Mouse (Mus musculus): ENCODE measurements around the gene Vps11.
"Not testable (repeated sequence)": the region's sequence is repeated elsewhere in the genome, so short reads cannot be mapped to it uniquely, and the experiment has no call there.

Gene Vps11

DNA sequence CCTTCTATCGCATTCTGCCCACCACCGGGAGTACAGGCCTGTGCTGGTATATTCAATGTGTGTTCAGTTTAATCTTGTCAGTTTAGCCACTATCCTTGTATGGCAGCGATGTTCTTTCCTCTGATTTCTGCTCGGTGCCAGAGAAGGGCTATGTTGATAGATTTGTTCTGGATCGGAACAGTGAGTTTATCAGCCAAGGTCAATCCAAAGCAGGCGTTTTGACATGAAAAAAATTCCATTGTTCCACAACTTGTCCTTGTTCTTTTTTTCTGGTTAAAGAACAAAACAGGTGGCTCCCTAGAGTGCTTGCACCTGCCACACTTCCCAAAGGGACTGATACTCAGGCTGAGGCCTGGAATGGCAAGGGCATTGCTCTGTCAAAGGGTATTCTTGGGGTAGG lies 14.7 kb upstream of the Vps11 start:
- no peak for DNase-seq (ENCODE audit: low spot score in 2 of 2)

DNA sequence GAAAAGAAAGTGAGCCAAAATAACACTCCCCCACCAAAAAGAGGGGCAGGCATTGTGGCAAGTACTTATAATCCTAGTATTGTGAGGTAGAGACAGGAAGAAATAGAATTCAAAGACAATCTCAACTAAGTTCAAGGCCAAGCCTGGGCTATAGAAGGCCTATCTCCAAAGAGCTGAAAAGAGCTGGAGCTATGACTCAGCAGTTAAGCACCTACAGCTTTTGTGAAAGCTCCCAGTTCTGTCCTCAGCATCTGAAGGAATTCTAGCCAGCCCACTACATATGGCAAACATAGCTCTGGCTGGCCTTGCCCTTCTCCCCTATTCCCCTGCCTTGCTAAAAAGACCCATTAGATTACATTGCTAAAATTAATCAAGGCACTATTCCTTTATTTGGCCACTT lies 11.9 kb upstream of the Vps11 start:
- DNase-seq (ENCODE audit: low spot score in 2 of 2): no peak

DNA sequence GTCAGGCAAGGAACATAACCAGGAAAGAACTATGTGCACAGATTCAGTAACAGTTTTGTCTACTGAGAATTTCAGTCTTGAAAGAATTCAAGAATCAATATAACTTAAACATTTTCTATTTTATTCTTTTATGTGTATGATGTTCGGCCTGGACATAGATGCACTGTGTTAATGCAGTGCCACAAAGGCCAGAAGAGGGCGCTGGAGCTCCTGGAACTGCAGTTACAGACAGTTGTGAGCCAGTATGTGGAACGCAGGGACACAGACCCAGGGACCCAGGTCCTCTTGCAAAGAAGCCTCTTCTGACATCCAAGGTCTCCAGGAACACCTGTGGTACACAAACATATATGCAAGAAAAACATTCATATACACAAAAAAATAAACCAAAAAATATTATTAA lies 3.0 kb upstream of the Vps11 start:
- no peak for DNase-seq (ENCODE audit: low spot score in 2 of 2)

DNA sequence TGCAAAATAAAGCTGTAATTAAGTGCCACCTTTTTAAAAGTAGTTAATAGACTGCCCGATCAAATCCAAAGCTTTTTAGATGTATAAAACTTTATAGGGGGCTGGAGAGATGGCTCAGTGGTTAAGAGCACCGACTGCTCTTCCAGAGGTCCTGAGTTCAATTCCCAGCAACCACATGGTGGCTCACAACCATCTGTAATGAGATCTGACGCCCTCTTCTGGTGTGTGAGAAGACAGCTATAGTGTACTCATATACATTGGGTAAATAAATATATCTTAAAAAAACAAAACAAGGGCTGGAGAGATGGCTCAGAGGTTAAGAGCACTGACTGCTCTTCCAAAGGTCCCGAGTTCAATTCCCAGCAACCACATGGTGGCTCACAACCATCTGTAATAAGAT lies 461 bp upstream of the Vps11 start:
- DNase-seq (ENCODE audit: low spot score in 2 of 2): not testable (repeated sequence)

DNA sequence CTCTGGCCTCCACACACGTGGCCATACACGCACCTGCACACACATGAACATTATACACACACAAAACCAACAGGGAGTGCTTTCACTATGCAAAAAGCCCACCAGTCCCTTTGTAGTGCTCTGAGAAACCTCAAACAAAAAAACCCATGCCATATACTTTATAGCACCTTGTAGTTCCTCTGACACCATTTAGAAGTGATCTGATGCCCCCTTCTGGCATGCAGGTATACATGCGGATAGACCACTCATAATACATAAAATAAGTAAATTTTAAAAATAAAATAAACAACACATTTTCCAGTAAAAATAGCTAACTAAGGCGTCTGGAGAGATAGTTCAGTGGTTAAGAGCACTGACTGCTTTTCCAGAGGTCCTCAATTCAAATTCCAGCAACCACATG lies 4.3 kb downstream of the Vps11 start:
- no peak for DNase-seq (ENCODE audit: low spot score in 2 of 2)

DNA sequence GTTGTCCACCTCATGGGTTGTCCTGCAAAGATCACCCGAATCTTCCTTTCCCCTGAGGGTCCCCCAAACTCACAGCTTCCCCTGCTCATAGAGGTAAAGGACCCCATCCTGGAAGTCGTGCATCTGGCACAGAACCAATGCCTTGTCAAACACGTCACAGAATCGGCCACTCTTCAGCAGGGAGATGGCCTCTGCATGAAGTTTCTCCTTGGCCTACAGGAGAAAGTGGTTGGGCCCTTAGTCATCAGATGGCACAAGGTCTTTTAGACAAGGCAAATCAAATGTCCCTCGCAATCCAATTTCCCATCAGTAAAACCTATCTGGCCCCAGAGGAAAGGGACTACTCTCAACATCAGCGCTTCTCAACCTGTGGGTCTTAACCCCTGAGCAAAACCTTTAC lies 8.3 kb downstream of the Vps11 start:
- no peak for DNase-seq (ENCODE audit: low spot score in 2 of 2)

DNA sequence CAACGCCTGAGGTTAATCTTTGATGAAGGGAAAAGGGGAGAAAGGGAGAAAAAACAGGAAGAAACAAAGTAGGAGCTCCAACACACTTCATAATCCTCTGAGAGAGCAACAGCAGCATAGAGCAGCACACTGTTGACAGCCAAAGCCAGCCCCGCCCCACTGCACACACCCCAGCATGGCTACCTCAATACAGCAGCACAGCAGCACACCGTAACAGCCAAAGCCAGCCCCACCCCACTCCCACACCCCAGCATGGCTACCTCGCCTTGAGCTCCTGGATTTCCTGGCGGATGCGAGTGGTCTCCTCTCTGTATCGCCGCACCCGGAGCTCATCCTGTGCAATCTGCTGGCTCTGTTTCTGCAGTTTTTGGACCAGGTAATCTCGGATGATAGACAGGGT lies 9.1 kb downstream of the Vps11 start:
- DNase-seq (ENCODE audit: low spot score in 2 of 2): no peak

DNA sequence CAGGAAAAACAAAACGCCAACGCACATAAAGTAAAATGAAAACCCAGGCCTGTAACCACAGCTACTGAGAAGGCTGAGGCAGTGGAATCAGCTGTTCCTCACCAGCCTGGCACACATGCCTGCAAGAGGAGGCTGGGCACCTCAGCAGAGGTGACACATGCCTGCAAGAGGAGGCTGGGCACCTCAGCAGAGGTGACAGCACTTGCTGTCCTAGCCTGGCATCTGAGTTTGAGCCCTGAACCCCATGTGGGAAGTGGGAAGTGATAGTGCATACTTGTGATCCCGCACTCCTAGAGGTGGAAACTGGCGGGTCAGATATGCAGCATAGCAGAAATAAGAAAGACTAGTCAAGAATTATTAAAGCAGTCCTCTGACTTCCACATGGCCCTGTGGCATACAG lies 10.1 kb downstream of the Vps11 start:
- DNase-seq (ENCODE audit: low spot score in 2 of 2): no peak

DNA sequence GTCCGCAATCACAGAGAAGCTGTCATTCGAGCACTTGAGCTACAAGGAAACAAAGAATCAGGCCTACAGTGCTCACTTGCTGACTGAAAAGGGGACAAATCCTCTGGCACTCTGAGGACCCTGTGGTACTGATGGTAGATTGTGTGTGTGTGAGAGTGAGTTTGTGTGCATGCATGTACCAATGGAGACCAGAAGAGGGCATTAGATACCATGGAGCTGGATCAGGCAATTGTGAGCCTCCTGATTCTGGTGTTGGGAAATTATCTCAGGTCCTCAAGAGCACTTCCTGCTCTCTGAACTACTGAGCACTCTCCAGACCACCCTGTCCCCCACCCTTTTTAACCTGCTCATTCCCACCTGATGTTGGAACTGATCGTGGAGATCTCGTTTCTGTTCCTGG lies 12.9 kb downstream of the Vps11 start:
- DNase-seq (ENCODE audit: low spot score in 2 of 2): no peak

DNA sequence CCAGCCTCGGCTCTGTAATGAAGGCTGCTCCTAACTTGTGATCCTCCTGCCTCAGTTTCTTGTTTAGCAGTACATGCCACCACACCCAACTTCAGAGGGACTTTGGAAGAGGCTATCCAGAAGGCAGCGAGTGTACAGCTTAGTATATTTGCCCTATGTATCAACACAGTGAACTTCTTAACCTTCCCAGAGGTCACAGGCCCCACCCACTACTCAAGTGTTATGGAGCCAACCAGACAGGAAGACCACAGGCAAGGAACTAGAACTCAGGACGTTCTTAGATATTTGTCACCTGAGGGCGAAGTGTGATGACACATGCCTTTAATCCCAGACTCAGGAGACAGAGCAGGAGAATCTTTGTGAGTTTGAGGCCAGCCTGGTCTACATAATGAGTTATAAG lies 13.8 kb downstream of the Vps11 start:
- no peak for DNase-seq (ENCODE audit: low spot score in 2 of 2)

DNA sequence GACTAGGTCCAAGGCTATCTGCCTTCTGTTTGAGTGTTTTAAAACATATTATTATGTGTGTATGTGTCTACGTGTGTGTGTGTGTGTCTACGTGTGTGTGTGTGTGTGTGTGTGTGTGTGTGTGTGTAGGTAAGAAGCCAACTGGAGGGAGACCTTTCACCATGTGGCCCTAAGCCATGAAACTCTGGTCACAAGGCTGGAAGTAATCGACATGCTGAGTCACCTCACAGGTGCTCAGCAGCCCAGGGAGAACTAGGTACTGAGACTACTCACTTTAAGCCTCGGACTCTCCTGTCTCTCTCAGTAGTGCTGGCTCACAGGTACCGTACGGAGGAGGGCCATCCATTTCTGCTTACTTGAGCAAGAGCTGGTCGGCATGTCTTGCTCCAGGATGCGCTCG lies 14.3 kb downstream of the Vps11 start:
- DNase-seq (ENCODE audit: low spot score in 2 of 2): no peak

DNA sequence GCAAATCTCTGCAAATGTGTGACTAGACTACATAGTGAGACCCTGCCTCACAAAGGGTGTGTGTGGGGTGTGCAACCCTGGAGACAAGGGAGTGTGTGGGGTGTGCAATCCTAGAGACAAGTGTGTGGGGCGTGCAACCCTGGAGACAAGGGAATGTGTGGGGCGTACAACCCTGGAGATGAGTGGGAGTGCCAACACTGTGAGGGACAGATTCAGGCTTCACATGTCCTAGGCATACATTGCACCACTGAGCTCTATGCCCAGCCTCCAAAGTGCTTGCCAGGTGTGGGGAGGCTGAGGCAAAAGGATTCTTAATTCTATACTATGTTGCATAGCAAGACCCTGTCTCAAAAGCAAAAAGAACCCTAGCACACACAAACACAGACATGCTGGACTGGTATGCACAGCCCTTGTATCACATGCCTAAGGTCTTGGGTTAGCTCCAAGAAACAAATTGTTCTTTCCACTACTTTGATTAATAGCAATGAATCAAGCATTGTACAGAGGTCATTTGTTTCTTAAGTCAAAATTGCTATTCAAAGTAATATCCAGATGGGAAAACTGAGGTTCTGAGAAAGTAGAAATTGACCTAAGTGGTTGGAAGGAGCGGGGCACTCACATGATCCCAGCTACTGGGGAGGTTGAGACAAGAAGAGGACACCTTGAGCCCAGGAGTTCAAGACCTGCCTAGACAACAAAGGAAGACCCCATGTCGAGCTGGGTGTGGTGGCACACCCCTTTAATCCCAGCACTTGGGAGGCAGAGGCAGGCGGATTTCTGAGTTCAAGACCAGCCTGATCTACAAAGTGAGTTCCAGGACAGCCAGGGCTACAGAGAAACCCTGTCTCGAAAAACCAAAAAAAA lies 15.7 kb downstream of the Vps11 start:
- no peak for DNase-seq (ENCODE audit: low spot score in 2 of 2)

DNA sequence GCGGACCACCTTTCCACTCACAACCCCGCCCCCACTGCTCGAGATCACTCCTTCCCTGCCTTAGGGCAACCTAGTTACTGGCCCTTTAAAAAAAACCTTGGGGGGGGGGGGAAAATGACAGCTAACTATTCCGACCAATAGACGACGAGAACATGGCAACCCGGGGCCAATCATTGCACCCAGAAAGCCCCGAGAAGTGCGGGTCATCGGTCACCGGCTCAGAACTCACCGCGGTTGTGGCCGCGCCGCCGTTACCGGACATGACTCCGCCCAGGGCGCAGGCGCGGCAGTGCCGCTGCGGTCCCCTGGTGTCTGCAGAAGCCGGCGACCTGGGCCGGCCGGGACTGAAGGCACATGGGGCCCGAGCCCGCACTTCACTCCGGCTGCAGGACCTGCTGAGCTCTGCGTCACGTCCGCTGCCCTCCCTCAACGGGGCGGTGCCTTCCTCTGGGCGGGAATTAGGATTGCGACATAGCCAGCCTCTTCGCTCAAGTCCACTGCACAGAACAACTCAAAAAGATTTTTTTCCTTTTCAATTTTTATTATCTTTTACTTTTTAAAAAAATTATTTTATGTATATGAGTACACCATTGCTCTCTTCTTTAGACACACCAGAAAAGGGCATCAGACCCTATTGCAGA lies 17.6 kb downstream of the Vps11 start, which contains the start of gene Hmbs:
Gene Hmbs (minus strand): TSS at position 448 of the 641 bp plus-strand sequence.
- peak; percentile 73 to 88 for DNase-seq (ENCODE audit: low spot score in 2 of 2)

DNA sequence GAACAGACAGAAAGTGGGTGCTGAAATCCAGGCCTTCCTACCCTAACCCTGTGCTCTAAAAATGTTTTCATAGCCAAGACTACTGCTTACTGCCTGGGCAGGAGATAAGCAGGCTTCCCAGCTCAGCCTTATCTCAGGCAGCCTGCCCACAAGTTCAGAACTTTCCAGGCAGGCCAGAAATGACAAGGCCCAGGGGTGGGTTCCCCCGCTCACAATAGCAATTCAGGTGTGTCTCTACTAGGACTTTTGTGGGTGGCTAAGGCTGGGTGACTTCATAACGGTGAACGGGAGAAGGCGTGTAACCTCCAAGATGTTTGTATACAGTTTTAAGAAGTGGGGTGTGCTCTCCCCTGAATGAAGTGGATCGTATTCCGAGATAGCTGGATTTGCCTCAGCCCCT lies 18.2 kb downstream of the Vps11 start:
- DNase-seq (ENCODE audit: low spot score in 2 of 2): no peak

DNA sequence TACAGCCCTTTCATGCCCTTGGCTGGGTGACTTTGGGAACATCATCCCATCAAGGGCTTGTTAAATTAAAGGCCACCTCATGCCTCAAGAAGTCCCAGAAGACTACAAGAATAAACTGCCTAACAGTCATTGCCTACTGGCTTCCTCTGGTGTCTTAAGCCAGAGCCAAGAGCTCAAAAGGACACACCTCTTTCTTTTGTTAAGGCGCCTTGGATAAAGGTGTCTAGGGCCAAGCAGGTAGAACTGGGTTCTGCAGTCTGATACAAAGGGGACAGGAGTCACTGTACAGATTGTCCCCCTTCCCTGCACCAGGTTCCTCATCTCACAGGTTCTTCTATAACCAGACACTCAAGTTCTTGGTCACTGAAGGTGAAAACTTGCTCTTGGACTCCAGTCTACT lies 18.9 kb downstream of the Vps11 start:
- no peak for DNase-seq (ENCODE audit: low spot score in 2 of 2)

DNA sequence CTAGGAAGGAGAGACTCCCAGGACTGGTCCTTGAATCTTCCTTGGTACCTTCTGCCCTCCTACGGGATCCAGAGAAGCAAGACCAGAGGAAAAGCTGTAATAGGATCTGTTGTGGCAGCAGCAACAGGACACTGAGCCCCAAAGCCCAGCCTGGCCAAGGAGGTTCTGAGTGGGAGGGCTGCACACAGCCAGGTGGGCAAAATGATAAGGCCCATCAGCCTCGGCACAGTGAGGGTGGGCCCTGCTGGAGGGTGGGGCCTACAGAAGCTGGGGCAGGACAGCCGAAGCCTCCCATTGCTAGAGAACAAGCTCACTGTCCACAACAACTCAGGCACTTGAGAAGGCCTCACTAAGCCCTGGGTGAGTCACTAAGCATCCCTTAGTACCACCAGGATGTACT lies 19.3 kb downstream of the Vps11 start:
- no peak for DNase-seq (ENCODE audit: low spot score in 2 of 2)

DNA sequence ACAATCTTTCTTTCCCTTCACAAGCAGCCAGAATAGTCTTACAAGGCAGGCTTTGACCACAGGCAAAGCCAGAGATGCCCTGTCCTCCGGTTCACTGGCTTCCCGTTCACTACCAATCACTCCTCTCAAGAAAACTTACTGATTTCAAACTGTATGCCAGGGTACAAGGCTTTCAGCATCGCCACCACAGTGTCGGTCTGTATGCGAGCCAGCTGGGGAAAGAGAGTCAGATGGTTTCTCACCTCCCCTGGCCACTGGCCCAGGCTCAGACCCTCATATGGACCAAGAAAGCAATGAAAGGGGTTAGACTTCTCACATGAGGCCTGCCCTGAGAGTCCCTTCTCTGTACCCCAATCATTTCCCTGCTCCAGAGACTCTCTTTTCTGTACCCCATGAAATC lies 20.0 kb downstream of the Vps11 start:
- no peak for DNase-seq (ENCODE audit: low spot score in 2 of 2)

DNA sequence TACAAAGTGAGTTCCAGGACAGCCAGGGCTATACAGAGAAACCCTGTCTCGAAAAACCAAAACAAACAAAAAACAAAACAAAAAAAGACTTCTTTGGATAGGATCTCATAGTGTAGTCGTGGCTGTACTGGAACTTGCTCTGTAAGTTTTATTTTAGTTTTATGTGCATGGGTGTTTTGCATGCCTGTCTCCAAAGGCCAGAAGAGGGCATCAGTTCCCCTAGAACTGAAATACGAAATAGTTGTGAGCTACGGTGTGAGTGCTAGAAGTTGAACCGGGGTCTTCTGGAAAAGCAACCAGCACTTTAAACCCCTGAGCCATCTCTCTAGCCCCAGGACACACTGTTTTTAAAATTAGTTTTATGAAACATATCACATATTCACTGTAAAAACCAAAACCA lies 22.9 kb downstream of the Vps11 start:
- no peak for DNase-seq (ENCODE audit: low spot score in 2 of 2)

DNA sequence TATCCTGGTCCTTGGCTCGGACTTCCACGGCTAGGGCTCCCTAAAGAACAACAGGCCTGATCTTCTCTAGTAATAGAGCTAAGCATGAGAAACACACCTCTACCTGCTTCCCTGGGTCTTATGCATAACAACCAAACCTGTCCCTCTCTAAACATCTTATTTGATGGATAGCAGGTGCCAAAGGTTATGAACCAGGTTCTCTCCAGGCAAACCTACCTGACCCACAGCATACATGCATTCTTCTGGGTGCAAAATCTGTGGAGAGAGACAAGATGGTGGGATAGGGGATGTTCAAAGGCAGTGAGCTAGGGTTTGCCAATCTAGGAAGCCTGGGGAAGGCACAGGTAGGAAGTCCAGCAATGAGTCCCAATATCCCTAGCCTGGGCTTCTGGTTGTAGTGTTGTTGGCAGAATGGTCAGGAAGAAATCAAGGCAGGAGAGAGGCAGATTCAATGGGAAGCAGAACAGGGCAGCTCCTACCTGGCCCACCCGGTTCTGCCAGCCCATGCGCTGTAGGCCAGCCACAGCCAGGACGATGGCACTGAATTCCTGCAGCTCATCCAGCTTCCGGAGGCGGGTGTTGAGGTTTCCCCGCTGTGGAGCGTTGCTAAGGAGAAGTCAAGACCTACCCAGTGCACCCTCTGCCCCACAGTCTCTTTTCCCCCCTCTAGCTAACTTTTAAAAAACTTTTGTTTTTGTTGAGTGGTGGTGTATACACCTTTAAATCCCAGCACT lies 23.9 kb downstream of the Vps11 start:
- DNase-seq (ENCODE audit: low spot score in 2 of 2): no peak

DNA sequence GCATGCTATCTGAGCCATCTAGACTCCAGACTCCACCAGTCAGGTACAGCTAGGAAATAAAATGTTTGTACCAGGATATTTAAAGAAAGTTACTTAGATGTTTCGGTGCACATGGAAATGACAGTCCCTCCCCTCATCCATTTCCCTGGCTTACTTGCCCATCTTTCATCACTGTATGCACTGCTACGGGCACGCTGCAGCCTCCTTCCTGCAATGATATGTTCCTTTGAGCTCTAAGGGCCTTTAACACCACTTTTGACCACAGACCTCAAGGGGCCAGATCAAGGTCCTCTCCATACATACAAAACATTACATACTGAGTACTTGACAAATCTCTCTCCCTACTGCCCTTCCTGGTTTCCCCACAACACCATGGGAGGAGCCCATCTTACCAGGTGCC lies 24.5 kb downstream of the Vps11 start:
- DNase-seq (ENCODE audit: low spot score in 2 of 2): no peak

DNA sequence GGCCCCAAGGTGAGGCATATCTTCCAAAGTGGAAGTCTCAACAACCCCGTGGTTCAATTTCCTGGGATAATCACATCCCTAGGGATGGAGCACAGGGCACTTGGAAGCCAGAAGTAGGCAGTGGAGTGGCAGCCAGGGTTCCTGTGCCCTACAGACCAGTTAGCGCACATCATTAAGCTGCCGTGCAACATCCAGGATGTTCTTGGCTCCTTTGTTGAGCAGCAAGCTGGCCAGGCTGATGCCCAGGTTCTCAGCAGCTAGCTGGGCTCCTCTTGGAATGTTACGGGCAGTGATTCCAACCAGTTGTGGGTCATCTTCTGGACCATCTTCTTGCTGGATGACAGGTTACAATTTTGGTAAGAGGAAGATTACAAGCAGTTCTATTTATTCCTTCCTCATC lies 25.0 kb downstream of the Vps11 start:
- not testable (repeated sequence) for DNase-seq (ENCODE audit: low spot score in 2 of 2)

DNA sequence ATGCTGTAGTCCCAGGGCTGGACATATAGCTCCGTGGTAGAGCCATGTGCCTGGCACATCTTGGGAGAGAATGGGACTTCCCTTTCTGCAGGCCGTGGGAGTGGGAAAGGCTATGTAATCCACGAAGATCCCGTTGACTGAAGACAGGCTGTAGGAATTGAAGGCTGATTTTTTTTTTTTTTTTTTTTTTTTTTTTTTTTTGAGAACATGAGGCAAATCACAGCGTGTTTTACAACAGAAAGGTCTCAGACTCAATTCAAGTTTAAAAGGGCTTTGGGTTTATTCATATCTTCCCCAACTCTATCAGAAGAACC lies 25.4 kb downstream of the Vps11 start:
- DNase-seq (ENCODE audit: low spot score in 2 of 2): no peak

All from frontal cortex, postnatal 10 days (tissue).